Mouse (Mus musculus): Measurements from ENCODE around the gene Rb1. TPM values are rescaled to one million over a fixed set of nuclear protein-coding genes. Genes with fewer than 3 reads are reported as not detected.

The Rb1 gene
- polyA plus RNA-seq, 1 experiment, result 16.2 TPM

GRCm38 (mm10) chr14:73169926-73170844 lies 155.4 kb downstream of the Rb1 start:
- TF ChIP-seq GATA1 (IDR thresholded peaks at IDR 0.05; ENCODE audit: low read length), result no peak

- TF ChIP-seq GATA1 (IDR thresholded peaks at IDR 0.05; ENCODE audit: low read length), result no peak
Measured at GRCm38 (mm10) chr14:73168605-73169004, 157.0 kb downstream of the Rb1 start.

- no peak for TF ChIP-seq GATA1 (IDR thresholded peaks at IDR 0.05; ENCODE audit: low read length)
Measured at GRCm38 (mm10) chr14:73165136-73165535, 160.5 kb downstream of the Rb1 start.

- no peak for TF ChIP-seq GATA1 (IDR thresholded peaks at IDR 0.05; ENCODE audit: low read length)
Measured at GRCm38 (mm10) chr14:73163363-73163998, 162.1 kb downstream of the Rb1 start.

GRCm38 (mm10) chr14:73162192-73162800 lies 163.3 kb downstream of the Rb1 start:
- TF ChIP-seq GATA1 (IDR thresholded peaks at IDR 0.05; ENCODE audit: low read length), result no peak

GRCm38 (mm10) chr14:73161303-73161702 lies 164.3 kb downstream of the Rb1 start:
- TF ChIP-seq GATA1 (IDR thresholded peaks at IDR 0.05; ENCODE audit: low read length), result no peak

- no peak for TF ChIP-seq GATA1 (IDR thresholded peaks at IDR 0.05; ENCODE audit: low read length)
Measured at GRCm38 (mm10) chr14:73148125-73148524, 177.5 kb downstream of the Rb1 start.

GRCm38 (mm10) chr14:73146721-73147120 lies 178.9 kb downstream of the Rb1 start:
- no peak for TF ChIP-seq GATA1 (IDR thresholded peaks at IDR 0.05; ENCODE audit: low read length)

GRCm38 (mm10) chr14:73145531-73145930 lies 180.1 kb downstream of the Rb1 start:
- no peak for TF ChIP-seq GATA1 (IDR thresholded peaks at IDR 0.05; ENCODE audit: low read length)

GRCm38 (mm10) chr14:73143710-73144420 lies 181.8 kb downstream of the Rb1 start:
- no peak for TF ChIP-seq GATA1 (IDR thresholded peaks at IDR 0.05; ENCODE audit: low read length)

GRCm38 (mm10) chr14:73142896-73143709 lies 182.5 kb downstream of the Rb1 start:
- TF ChIP-seq GATA1 (IDR thresholded peaks at IDR 0.05; ENCODE audit: low read length), result no peak

GRCm38 (mm10) chr14:73142421-73142895 lies 183.2 kb downstream of the Rb1 start:
- no peak for TF ChIP-seq GATA1 (IDR thresholded peaks at IDR 0.05; ENCODE audit: low read length)

- TF ChIP-seq GATA1 (IDR thresholded peaks at IDR 0.05; ENCODE audit: low read length), result no peak
Measured at GRCm38 (mm10) chr14:73141800-73142199, 183.8 kb downstream of the Rb1 start.

GRCm38 (mm10) chr14:73139866-73140265 lies 185.8 kb downstream of the Rb1 start:
- TF ChIP-seq GATA1 (IDR thresholded peaks at IDR 0.05; ENCODE audit: low read length), result no peak

- no peak for TF ChIP-seq GATA1 (IDR thresholded peaks at IDR 0.05; ENCODE audit: low read length)
Measured at GRCm38 (mm10) chr14:73138483-73138882, 187.1 kb downstream of the Rb1 start.
